Mouse (Mus musculus) forebrain, embryonic 14.5 days (tissue): ENCODE results near the gene Fanca. TPM values are rescaled to one million over a fixed set of nuclear protein-coding genes. Genes with fewer than 3 reads are reported as not detected.
"Not testable (repeated sequence)": the region's sequence is repeated elsewhere in the genome, so short reads cannot be mapped to it uniquely, and the experiment has no call there.

Experiments
- ATAC-seq: fragments of 200-750 bp; cut with Nextera tagmentation; 2 replicates; pipeline ENCODE4 v1.8.0; 2017; ENCODE audit warnings: mild to moderate bottlenecking, moderate library complexity
- DNase-seq: peaks from one replicate; pipeline ENCODE4 v3.0.0-alpha.2; 2015; ENCODE audit warnings: low spot score
- H3K27ac ChIP-seq: fragments of 300-500 bp; sonication (generic); 2 replicates; pipeline ENCODE4 v1.5.1; 2014; ENCODE audit warnings: low read depth, mild to moderate bottlenecking, control low read depth, low read length, moderate library complexity
- H3K27me3 ChIP-seq: fragments of 300-500 bp; sonication (generic); replicated peaks from 2 replicates; pipeline ENCODE4 v1.6.1; 2014; ENCODE audit warnings: low read length, control low read depth, mixed read lengths; ENCODE audit not compliant: control insufficient read depth, insufficient read depth
- H3K36me3 ChIP-seq: fragments of 300-500 bp; sonication (generic); 2 replicates; pipeline ENCODE4 v1.6.1; 2014; ENCODE audit warnings: low read length, control low read depth; ENCODE audit not compliant: control insufficient read depth, insufficient read depth
- H3K4me1 ChIP-seq: fragments of 300-500 bp; sonication (generic); 2 replicates; pipeline ENCODE4 v1.6.1; 2014; ENCODE audit warnings: antibody characterized with exemption, low read length, control low read depth; ENCODE audit not compliant: control insufficient read depth, insufficient read depth
- H3K4me2 ChIP-seq: fragments of 300-500 bp; sonication (generic); 2 replicates; pipeline ENCODE4 v1.6.1; 2014; ENCODE audit warnings: mild to moderate bottlenecking, control low read depth, low read length
- H3K4me3 ChIP-seq: fragments of 300-500 bp; sonication (generic); 2 replicates; pipeline ENCODE4 v1.5.1; 2014; ENCODE audit warnings: low read depth, low read length, control low read depth
- H3K9ac ChIP-seq: fragments of 300-500 bp; sonication (generic); 2 replicates; pipeline ENCODE4 v1.6.1; 2014; ENCODE audit warnings: mild to moderate bottlenecking, low read length, control low read depth, moderate library complexity
- H3K9me3 ChIP-seq: fragments of 300-500 bp; sonication (generic); replicated peaks from 2 replicates; pipeline ENCODE4 v1.6.1; 2016; ENCODE audit warnings: low read length, control low read depth, mixed read lengths; ENCODE audit not compliant: control insufficient read depth
- WGBS: fragments of 180-500 bp; shearing (Covaris S2); extraction: QIAGEN DNeasy Blood & Tissue Kit; methylation state at CpG from one replicate; pipeline ENCODE4 v1.1.7; 2014; 5-methylcytosine and 5-hydroxymethylcytosine counted together
- polyA plus RNA-seq: library from polyadenylated mRNA; unstranded; fragments of >200 nt; fragmentation: Nextera tagmentation; extraction: Ambion mirVana; gene quantifications from 2 replicates; pipeline ENCODE4 v1.2.1, GENCODE M21; 2014

The Fanca gene
- polyA plus RNA-seq, 1 experiment from 2014 or later = 13.7 TPM

DNA sequence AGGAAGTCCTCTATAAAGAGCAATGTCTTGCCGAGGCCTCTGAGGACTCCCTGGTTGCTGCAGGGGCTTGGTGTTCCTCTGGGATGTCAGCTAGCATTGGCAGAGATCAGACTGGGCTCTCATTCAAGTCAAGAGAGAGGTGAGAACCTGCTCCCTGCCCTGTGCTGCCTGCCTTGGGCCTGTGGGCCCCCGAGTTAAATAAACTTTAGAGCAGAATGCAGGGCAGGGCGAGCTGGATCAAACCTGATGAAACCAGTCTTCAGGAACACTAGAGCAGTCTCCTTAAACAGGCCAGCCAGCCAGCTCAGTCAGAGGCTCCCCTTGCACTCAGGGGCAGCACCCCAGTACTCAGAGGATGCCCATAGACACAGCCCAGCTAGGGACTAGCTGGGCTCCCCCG, 46.5 kb downstream of the Fanca start:
- 86% methylated on average over 4 of the region's 4 CpGs for WGBS
- ATAC-seq (no peak), DNase-seq (no peak)
- H3K4me3 ChIP-seq = no peak overlapping the region
- H3K27ac ChIP-seq = no peak overlapping the region
- H3K9ac ChIP-seq = no peak overlapping the region
- H3K36me3 ChIP-seq = peaks cover 40% of the 10 kb centered on the region
- no peaks in the 10 kb centered on the region for H3K9me3 ChIP-seq
- no peaks in the 10 kb centered on the region for H3K4me1 ChIP-seq
- no peak overlapping the region for H3K4me2 ChIP-seq
- no peaks in the 10 kb centered on the region for H3K27me3 ChIP-seq

DNA sequence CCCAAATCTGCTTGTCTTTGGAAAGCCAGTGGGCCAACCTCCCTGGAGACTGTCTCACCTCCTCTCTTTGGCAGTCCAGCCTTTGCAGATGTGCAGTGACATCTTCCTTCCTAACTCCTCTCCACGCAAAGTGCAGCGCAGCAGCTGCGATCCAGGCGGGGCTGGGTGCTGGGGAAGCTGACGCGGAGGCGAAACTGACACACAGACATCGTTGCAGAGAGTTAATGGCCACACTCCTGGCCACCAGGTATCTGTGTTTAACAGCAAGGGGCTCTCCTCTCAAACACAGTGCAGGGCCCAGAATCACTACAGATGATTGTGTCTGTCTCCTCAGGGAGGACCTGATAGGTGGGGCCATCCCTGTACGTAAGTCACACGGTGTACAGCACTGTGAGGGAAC, 47.2 kb downstream of the Fanca start:
- H3K27me3 ChIP-seq = no peaks in the 10 kb centered on the region
- no peak overlapping the region for H3K27ac ChIP-seq
- H3K9me3 ChIP-seq = no peaks in the 10 kb centered on the region
- H3K36me3 ChIP-seq = peaks cover 47% of the 10 kb centered on the region
- DNase-seq (no peak), ATAC-seq (no peak)
- H3K4me1 ChIP-seq = no peaks in the 10 kb centered on the region
- no peak overlapping the region for H3K4me2 ChIP-seq
- H3K4me3 ChIP-seq = no peak overlapping the region
- H3K9ac ChIP-seq = no peak overlapping the region
- 90% methylated on average over 10 of the region's 10 CpGs for WGBS

DNA sequence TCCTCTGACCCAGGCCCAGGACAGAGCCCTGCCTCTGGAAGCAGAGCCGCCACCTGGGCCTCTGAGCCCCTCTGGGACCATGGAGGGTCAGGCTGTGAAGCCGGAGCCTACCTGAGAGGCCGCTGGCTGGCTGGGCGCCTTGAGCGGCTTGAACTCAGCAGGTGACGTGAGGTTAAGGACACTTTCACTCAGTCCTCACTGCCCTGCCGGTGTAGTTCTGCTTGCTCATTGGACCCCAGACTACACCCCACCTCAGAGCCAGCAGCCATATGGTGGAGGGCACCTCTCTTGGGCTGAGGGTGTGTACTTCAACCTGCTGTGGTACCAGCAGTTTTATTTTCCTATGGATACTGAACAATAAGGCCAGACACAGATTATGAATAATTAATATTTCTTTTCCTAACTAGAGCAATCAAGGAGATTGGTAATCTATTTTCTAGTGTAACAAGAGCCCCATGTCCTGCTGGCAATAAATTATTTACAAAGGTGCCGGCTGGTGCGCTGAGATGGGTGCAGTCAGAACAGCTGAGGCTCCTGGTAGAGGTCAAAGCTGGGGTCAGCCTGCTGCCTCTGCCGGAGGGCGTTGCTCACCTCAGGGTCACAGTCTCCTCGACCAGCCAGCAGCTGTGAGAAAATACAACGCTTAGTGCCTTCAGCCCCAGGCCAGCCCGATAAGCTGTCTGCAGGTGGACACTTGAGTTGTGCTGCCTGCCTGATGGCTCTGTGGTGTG, 50.3 kb downstream of the Fanca start:
- Histone ChIP-seq H3K9ac (no peak overlapping the region), H3K27ac (no peak overlapping the region), H3K36me3 (peaks cover 78% of the 10 kb centered on the region), H3K27me3 (no peaks in the 10 kb centered on the region), H3K4me3 (no peak overlapping the region), H3K4me1 (no peaks in the 10 kb centered on the region), H3K4me2 (no peak overlapping the region), H3K9me3 (no peaks in the 10 kb centered on the region)
- ATAC-seq (no peak), DNase-seq (no peak)
- 95% methylated on average over 14 of the region's 14 CpGs for WGBS

DNA sequence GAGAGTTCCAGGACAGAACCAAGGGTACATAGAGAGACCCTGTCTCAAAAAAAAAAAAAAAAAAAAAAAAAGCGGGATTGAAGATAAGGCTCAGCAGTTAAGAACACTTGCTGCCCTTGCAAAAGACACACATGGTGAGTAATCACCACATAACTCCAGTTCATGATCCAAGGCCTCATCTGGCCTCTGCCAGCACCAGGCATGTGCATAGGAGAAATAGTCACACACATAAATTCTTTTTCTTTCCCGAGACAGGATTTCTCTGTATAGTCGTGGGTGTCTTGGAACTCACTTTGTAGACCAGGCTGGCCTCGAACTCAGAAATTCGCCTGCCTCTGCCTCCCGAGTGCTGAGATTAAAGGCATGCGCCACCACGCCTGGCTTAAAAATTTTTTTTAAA, 60.8 kb downstream of the Fanca start:
- H3K9ac ChIP-seq, H3K4me3 ChIP-seq, H3K4me2 ChIP-seq, H3K9me3 ChIP-seq, DNase-seq, H3K27me3 ChIP-seq, ATAC-seq, H3K27ac ChIP-seq: not testable (repeated sequence)
- 95% methylated on average over 8 of the region's 8 CpGs for WGBS
- Histone ChIP-seq H3K36me3 (peaks cover 59% of the 10 kb centered on the region), H3K4me1 (peaks cover 14% of the 10 kb centered on the region)

DNA sequence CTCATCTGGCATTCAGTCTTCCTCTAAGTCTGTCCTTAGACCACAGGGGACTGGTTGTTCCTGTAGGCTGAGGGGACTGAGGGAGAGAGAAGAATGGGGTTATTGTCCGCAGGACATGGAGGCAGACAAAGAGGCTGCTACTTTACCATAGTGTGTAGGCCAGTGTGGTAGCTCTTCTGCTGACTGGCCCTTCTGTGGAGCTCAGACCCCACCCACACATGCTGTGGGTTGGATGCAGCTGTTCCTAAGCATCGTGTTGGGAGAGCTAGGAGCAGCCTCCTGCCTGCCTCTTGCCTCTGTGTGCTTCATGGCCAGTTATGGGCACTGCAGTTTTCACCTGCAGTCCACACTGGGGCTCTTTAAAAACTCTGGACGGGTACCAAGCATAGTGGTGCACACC, 61.3 kb downstream of the Fanca start:
- H3K9ac ChIP-seq = no peak overlapping the region
- H3K27ac ChIP-seq = no peak overlapping the region
- no peaks in the 10 kb centered on the region for H3K9me3 ChIP-seq
- no peaks in the 10 kb centered on the region for H3K27me3 ChIP-seq
- WGBS = 77% methylated on average over 3 of the region's 3 CpGs
- no peak for DNase-seq
- no peak overlapping the region for H3K4me3 ChIP-seq
- no peak for ATAC-seq
- H3K4me1 ChIP-seq = peaks cover 14% of the 10 kb centered on the region
- H3K4me2 ChIP-seq = no peak overlapping the region
- peaks cover 58% of the 10 kb centered on the region for H3K36me3 ChIP-seq

DNA sequence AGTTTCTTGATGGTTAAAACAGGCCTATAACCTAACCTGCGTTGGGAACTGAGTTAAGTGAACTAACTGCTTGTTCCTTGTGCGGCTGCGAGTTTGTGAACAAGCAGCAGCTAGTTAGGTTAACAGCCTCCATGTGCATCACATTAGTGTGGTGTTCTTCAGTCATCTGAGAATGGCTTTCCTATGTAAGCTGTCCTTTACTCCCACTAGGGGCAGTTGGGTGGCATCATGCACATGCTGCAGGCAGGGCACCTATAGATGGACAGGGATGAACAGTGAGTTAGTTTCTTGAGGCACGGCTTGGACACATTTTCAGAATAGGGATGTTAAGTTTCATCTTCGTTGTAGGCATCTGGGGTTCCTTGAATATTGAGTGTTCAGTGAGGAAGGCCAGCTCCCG, 63.2 kb downstream of the Fanca start:
- H3K9me3 ChIP-seq = no peaks in the 10 kb centered on the region
- H3K36me3 ChIP-seq = peaks cover 60% of the 10 kb centered on the region
- H3K27ac ChIP-seq = no peak overlapping the region
- 76% methylated on average over 6 of the region's 6 CpGs for WGBS
- ATAC-seq = no peak
- no peak for DNase-seq
- peak overlapping the region; percentile 97 for H3K4me2 ChIP-seq
- peak overlapping the region; percentile 98 for H3K4me3 ChIP-seq
- no peaks in the 10 kb centered on the region for H3K27me3 ChIP-seq
- peak overlapping the region; percentile 97 for H3K9ac ChIP-seq
- peaks cover 14% of the 10 kb centered on the region for H3K4me1 ChIP-seq

DNA sequence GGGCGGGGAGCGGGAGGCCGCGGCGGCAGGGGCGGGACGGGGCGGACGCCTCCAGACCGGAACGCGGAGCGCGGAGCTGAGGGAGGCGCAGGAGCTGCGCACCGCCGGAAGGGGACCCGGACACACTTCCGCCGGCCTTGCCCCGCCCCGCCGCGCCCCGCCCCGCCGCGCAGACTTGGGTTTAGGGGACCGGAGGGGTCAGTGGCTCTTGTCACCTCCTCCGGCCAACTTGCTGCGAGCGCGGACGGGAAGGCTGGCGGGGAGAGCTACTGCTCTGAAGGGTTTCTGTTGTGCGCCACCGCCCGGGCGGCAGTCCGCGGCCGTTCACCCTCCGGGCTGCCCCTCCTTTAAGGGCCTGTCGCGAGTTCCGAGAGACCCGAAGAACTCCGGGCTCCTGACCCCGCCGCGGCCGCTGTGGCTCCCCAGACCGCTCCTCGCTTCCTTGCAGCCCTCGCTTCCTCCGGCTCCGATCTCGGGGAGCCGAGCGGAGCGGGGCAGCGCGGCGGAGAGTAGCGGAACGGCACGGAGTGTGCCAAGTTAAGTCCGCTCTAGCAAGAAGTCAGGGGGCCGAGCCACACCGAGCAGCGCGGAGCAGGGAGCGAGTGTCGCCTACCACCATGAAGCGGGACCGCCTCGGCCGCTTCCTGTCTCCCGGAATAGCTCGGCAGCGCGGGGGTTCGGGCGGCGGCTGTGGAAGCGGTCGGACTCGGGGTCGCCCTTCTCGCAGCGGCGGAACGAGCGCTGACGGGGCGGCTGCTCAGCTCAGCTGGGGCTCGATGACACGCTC, 64.1 kb downstream of the Fanca start, which contains the start of the genes Zfp276 and Vps9d1:
Gene Zfp276, plus strand, starts transcription at position 97 of the 787 bp plus-strand sequence.
Gene Vps9d1, minus strand, starts transcription at position 250 of the 787 bp plus-strand sequence.
- Histone ChIP-seq H3K36me3 (peaks cover 60% of the 10 kb centered on the region), H3K4me2 (peak within 1 kb of the TSS; percentile 97), H3K9ac (peak within 1 kb of the TSS; percentile 97), H3K4me3 (peak within 1 kb of the TSS; percentile 98), H3K4me1 (peaks cover 14% of the 10 kb centered on the region), H3K9me3 (no peaks in the 10 kb centered on the region), H3K27me3 (no peaks in the 10 kb centered on the region), H3K27ac (peak within 1 kb of the TSS; percentile 86)
- ATAC-seq = peak; percentile 98
- under 1% methylated on average over 87 of the region's 99 CpGs for WGBS
- DNase-seq = peak; percentile 85

DNA sequence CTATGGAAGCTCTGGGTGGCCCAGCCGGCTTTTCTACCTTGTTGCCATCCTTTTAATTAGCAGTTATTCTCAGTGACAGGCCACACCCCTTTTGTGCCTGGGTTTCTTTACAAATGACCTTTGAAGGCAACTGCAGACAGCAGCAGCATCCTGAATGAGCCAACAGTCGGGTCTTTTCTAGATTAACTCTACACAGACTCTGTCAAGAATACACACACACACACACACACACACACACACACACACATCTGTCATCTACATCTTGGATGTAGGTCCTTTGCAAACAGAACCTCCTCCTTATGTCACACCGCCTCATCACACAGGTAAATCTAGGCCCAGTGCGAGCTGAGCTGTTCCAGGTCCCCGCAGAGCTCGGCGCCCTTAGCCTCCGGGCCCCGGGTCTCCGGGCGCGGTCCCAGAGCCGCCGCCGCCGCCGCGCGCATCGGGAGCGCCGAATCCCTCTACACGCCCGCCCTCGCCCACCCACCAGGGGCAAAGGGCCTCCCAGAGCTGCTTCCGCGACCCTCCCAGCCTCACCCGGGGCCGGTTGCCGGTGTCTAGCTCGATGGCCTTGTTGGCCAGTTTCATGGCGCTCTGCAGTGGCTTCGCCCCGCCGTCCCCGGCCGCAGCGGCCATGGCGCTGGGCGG, 64.8 kb downstream of the Fanca start:
- Histone ChIP-seq H3K4me3 (peak overlapping the region; percentile 98), H3K27me3 (no peaks in the 10 kb centered on the region), H3K36me3 (peaks cover 60% of the 10 kb centered on the region), H3K9ac (peak overlapping the region; percentile 97), H3K9me3 (no peaks in the 10 kb centered on the region), H3K4me2 (peak overlapping the region; percentile 97), H3K4me1 (peaks cover 14% of the 10 kb centered on the region), H3K27ac (peak overlapping the region; percentile 86)
- ATAC-seq (peak; percentile 71), DNase-seq (peak; percentile 41)
- 0% methylated on average over 39 of the region's 40 CpGs for WGBS
